Mouse (Mus musculus) spleen, adult 2 months (tissue): ENCODE data around the gene D930048N14Rik. TPM values are rescaled to one million over a fixed set of nuclear protein-coding genes. Genes with fewer than 3 reads are reported as not detected.

Source experiments
- DNase-seq, 2 experiments: peaks; one replicate each; pipeline versions ENCODE4 v3.0.0 to v3.0.0-alpha.2; 2012 to 2021; ENCODE audit warnings: low spot score in 2 of 2, low read depth in 1 of 2
- H3K27ac ChIP-seq: fragments of 200-500 bp; 2 replicates; pipeline ENCODE4 v1.5.1; 2012; ENCODE audit warnings: low read length, inconsistent platforms; ENCODE audit not compliant: insufficient read depth
- H3K27me3 ChIP-seq: fragments of 200-500 bp; 2 replicates; pipeline ENCODE4 v1.6.1; 2012; ENCODE audit warnings: mild to moderate bottlenecking, moderate library complexity, low read length, inconsistent platforms; ENCODE audit not compliant: control insufficient read depth, insufficient read depth
- H3K36me3 ChIP-seq: fragments of 200-500 bp; 2 replicates; pipeline ENCODE4 v1.6.1; 2012; ENCODE audit warnings: mild to moderate bottlenecking, low read length, inconsistent platforms; ENCODE audit not compliant: control insufficient read depth, insufficient read depth
- H3K4me1 ChIP-seq: fragments of 200-500 bp; 2 replicates; pipeline ENCODE4 v1.6.1; 2011; ENCODE audit warnings: inconsistent platforms; ENCODE audit not compliant: control insufficient read depth, insufficient read depth, insufficient read length
- H3K4me3 ChIP-seq: fragments of 200-500 bp; 2 replicates; pipeline ENCODE4 v1.5.1; 2011; ENCODE audit warnings: mild to moderate bottlenecking, inconsistent platforms; ENCODE audit not compliant: insufficient read depth, insufficient read length; ENCODE audit errors: extremely low read depth
- CTCF ChIP-seq: fragments of 200-500 bp; IDR thresholded peaks from 2 replicates; pipeline ENCODE4 v1.5.1; 2011; ENCODE audit warnings: mild to moderate bottlenecking, inconsistent platforms; ENCODE audit not compliant: insufficient read depth, insufficient read length, insufficient replicate concordance; ENCODE audit errors: extremely low read depth
- POLR2A ChIP-seq: fragments of 200-500 bp; IDR thresholded peaks from 2 replicates; pipeline ENCODE4 v1.6.1; 2011; ENCODE audit warnings: low read depth, low read length, inconsistent platforms
- WGBS: fragments of 180-500 bp; shearing (Covaris S2); methylation state at CpG from one replicate; pipeline ENCODE4 v1.1.7; 2018; 5-methylcytosine and 5-hydroxymethylcytosine counted together
- polyA plus RNA-seq: library from polyadenylated mRNA; depleted of rRNA; stranded (reverse); fragments of >200 nt; gene quantifications from 2 replicates; pipeline ENCODE4 v1.2.3, GENCODE M21; 2012

Gene D930048N14Rik
- polyA plus RNA-seq, 1 experiment, result 3.4 TPM

DNA sequence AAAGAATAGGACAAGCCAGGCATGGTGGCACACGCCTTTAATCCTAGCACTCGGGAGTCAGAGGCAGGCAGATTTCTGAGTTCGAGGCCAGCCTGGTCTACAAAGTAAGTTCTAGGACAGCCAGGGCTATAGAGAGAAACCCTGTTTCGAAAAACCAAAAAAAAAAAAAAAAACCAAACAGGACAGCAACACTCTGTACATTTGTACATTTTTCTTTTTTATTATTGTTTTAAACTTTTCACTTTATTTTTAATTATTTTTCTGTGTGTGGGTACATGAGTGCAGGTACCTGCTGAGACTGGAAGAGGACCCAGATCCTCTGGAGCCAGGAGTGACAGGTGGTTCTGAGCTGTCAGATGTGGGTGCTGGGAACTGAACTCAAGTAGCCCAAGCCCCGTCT lies 24.6 kb downstream of the D930048N14Rik start:
- H3K4me3 ChIP-seq, result no peak overlapping the region
- WGBS, result 86% methylated on average over 5 of the region's 5 CpGs

DNA sequence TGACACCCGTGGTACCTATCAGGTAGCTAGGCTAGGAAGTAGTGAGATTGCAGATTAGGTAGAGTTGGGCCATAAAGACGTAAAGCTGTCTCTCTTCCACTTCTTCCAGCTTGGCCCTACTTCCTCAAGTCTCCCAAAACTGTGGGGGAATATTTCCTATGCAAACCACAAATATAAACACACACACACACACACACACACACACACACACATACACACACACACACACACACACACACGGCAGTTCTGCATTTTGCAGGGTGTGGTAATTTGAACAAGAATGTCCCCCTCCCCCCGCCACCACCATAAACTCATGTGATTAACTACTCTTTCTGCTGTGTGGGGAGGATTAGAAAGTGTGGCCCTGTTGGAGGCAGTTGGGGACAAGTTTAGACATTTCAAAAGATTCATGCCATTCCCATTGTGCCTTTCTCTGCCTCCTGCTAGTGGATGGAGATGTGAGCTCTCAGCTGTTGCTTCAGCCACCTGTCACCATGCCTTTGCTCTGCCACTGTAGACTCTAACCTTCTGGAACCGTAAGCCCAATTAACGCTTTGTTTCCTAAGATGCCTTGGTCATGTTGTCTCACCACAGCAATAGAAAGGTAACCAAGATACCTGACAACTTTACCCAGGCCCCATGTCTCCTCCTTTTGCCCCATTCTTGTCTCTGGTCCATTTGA lies 27.1 kb downstream of the D930048N14Rik start:
- Histone ChIP-seq H3K27me3 (no peaks in the 10 kb centered on the region), H3K4me1 (no peaks in the 10 kb centered on the region; the same call in 1 of the 2 replicates), H3K27ac (no peak overlapping the region), H3K4me3 (no peak overlapping the region), H3K36me3 (no peaks in the 10 kb centered on the region)
- TF ChIP-seq CTCF (no peak), POLR2A (no peak)
- DNase-seq, result no peak
- 52% methylated on average over 6 of the region's 6 CpGs for WGBS

More for the DNA sequence above, 24.6 kb downstream of the D930048N14Rik start:
- Histone ChIP-seq H3K4me1 (no peaks in the 10 kb centered on the region), H3K27me3 (no peaks in the 10 kb centered on the region), H3K36me3 (no peaks in the 10 kb centered on the region), H3K27ac (no peak overlapping the region)
- TF ChIP-seq POLR2A, result no peak
- no peak for DNase-seq

- TF ChIP-seq CTCF (no peak), POLR2A (no peak)
- Histone ChIP-seq H3K4me3 (no peak overlapping the region), H3K27me3 (no peaks in the 10 kb centered on the region), H3K27ac (no peak overlapping the region), H3K4me1 (no peaks in the 10 kb centered on the region; the same call in 1 of the 2 replicates), H3K36me3 (no peaks in the 10 kb centered on the region)
- DNase-seq, result no peak
- WGBS, result 82% methylated on average over 3 of the region's 3 CpGs
Measured at GRCm38 (mm10) chr11:51679466-51679865, 28.7 kb downstream of the D930048N14Rik start.

DNA sequence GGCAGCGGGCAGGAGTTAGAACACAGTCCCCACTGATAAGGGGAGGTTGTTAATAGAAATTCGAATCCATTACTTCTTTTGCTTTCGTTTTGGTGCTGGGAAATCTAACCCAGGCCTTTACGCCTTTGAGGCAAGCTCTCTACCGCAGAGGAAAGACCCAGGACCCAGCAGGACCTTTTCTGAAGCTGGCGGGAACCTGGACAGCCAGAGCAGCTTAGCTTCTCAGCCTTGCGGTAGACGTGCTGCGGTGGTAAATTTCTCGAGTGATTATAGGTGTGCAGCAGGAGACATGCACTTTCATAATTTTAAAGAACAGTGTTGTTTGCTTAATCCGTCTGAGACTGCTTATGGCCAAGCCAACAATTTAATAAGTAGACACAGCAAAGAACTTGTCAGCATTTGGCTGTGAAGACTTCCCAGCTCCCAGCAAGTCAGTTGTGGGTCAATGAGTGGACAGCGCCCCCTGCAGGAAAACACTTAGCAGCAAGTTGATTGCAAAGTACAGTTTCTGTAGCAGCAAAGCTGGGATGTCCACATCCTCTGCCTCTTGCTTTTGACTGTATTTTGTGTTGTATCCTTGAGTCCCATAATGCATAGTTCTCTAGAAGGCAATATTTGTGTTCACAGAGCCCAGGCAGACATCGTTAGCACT lies 30.7 kb downstream of the D930048N14Rik start:
- no peak overlapping the region for H3K4me3 ChIP-seq

GRCm38 (mm10) chr11:51681976-51682374 lies 31.2 kb downstream of the D930048N14Rik start:
- 64% methylated on average over 8 of the region's 8 CpGs for WGBS
- Histone ChIP-seq H3K36me3 (no peaks in the 10 kb centered on the region), H3K27ac (no peak overlapping the region), H3K27me3 (no peaks in the 10 kb centered on the region), H3K4me1 (no peaks in the 10 kb centered on the region; the same call in 1 of the 2 replicates), H3K4me3 (no peak overlapping the region)
- no peak for DNase-seq
- no peak for TF ChIP-seq POLR2A
- TF ChIP-seq CTCF, result no peak

More for the DNA sequence above, 30.7 kb downstream of the D930048N14Rik start:
- TF ChIP-seq POLR2A (no peak), CTCF (peak; percentile 93; the same call in 1 of the 2 replicates)
- H3K27ac ChIP-seq, result no peak overlapping the region
- peak; percentile 71 to 87 for DNase-seq
- no peaks in the 10 kb centered on the region for H3K36me3 ChIP-seq
- 28% methylated on average over 13 of the region's 13 CpGs for WGBS
- no peaks in the 10 kb centered on the region for H3K27me3 ChIP-seq
- H3K4me1 ChIP-seq, result no peaks in the 10 kb centered on the region; the same call in 1 of the 2 replicates

DNA sequence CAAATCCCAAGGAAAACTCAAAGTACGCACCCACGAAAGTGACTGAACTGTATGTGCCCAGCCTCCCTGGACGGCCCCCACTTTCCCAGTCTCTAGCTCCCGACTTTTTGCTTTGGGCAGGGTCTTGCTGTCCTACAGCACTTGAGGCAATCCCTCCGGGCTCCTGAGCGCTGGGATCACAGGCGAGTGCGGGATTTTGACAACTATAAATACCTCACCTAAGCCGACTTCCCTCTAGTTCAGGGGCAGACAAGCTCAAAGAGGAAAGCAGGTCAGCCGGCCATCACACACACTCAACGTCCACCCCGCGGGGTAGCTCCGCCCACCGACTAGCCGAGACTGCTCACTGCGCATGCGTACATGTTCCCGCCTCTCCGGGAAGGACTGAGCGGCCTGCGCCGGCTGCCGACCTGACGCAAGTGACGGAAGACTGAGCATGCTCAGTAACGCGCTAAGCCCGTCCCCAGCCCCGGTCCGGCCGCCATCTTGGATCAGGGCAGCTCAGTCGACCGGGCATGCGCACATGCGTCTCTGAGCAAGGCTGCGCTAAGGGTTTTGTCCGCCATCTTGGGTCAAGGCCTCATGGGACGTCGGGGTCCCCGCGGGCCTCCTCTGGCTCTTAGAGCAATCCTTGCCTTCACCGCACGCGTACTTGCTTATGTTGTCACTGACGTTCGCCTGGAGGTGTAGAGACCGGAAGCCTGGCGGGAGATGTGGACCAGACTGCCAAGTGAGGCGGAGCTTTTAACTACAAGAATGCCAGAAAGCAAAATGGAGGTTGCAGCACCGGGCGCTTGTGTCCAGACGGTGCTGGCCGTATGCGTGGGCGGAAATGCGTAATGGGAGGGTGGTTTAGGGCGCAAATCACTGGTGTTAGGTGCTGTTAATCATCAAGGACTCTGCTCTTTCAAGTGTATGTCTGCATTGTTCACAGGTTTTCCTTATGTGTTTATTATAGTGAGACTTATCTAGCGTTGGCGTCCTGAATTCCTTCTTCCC lies 37.9 kb downstream of the D930048N14Rik start, which contains the start of gene 0610009B22Rik:
TSS of gene 0610009B22Rik (minus strand) at position 545 of the 999 bp plus-strand sequence.
- DNase-seq, result peak; percentile 99 to 100
- under 1% methylated on average over 60 of the region's 60 CpGs for WGBS
- Histone ChIP-seq H3K27me3 (no peaks in the 10 kb centered on the region), H3K27ac (peak within 1 kb of the TSS; percentile 100), H3K4me3 (peak within 1 kb of the TSS; percentile 86), H3K36me3 (no peaks in the 10 kb centered on the region), H3K4me1 (no peaks in the 10 kb centered on the region)
- no peak for TF ChIP-seq CTCF
- peak; percentile 85 for TF ChIP-seq POLR2A
